Mouse (Mus musculus) neural tube, embryonic 10.5 days (tissue): ENCODE data around the gene Ttc36.
A peak's percentile ranks its signal among the peaks of the same experiment; 100 is the strongest.

ENCODE experiments used
- DNase-seq: peaks from one replicate; pipeline ENCODE4 v3.0.0-alpha.2; 2017; ENCODE audit warnings: low spot score; ENCODE audit errors: extremely low spot score

Ttc36 gene

DNA sequence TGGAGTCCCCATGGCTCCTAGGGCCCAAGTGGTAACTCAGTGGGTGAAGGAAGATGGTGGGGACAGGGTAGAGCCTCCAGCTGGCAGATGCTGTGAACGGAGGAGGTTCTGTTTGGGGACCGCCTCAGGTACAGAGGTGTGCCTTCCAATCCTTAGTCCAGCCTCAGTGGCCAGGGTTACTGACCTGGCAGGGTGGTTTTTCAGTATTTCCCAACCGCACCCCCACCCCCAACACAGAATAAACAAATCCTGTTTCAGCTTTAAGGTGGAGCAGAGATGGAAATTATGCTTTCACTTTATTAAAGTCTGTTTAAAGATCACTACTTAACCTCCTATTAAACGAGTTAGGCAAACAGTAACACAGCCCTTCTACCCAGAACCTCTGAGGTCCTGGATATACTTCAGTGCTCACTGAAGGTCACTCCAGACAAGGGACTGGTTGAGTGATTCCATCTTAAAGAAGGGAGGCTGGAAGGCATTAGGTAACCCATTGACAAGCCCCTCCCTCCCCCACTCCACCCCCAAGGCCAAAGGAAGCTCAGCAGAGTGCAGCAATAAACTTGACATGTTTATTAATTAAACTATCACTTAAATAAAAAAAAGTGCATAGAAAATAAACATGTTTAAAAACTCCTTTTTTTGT, at the start of gene Ttc36:
Ttc36 (minus strand) TSS at position 265 of the 643 bp plus-strand sequence.
- DNase-seq, result no peak

DNA sequence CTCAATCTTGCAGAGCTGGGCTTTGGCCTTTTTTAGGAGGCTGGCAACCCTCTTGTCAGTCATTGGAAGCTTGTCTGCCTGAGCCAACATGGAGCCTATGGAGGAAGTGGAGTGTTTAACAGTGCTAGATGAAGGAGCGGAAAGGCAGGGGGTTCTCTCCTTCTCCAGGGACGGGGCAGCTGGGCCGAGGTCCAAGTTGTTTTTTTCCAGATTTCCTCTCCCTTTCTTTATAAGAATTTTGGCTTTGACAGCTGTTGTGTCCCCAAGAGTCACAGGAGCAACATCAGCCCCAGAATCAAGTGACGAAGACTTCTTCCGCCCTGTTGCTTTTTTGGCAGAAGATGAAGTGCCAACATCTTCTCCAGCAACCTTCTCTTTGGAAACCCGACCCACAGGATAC, 44.6 kb upstream of the Ttc36 start:
- DNase-seq, result no peak

DNA sequence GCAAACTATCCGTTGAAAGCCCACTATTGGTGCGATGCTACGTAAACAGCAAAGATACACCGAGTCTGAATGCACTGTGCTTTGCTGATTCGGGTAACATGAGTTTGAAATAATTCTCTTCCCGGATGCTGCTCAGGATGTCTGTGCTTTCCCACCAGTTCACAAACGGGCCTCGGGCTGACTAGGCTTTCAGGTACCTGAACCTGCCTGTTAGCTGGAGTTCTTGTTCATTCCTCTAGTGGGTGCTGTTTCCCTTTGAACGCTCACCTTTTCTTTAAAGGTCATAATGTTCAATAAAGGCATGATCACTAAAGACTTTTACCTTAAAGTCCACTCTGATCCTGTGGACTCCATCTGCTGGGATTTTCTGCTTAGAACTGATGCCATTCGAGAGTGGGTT, 38.4 kb upstream of the Ttc36 start:
- DNase-seq, result no peak

DNA sequence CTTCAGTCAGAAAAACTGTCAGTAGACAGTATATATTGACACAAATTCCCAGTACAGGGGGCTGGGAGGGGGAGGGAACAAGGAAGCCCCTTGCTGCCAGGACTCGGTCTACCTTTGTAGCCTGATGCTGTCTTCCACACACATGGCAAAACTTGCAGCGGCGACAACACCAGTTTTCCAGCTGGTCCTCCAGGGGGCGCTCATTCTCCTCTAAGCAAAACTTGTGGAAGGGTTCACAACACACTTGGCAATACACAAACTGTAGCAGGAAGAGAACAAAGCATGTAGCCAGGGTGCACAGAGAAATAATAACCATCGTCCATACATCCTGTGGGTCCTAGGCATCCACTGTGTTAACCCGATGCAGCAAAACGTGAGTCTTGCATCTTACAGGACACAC, 33.6 kb upstream of the Ttc36 start:
- peak; percentile 72 for DNase-seq

DNA sequence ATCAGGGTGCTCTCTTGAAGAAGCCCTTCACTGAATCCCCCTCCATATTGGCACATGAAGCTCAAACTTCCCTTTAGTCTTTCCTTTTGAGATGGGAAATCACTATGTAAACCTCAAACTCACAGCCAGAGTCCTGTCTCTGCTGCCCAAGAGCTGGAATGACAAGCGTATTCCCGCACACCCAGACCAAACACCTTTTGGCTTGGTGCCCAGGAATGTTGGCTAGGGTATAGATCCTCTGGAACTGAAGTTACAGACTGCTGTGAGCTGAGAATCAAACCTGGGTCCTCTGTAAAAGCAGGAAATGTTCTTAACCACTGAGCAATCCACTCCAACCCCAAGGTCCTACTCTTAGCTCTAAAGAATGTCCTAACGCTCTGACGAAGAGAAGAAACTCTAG, 29.5 kb upstream of the Ttc36 start:
- DNase-seq, result no peak

DNA sequence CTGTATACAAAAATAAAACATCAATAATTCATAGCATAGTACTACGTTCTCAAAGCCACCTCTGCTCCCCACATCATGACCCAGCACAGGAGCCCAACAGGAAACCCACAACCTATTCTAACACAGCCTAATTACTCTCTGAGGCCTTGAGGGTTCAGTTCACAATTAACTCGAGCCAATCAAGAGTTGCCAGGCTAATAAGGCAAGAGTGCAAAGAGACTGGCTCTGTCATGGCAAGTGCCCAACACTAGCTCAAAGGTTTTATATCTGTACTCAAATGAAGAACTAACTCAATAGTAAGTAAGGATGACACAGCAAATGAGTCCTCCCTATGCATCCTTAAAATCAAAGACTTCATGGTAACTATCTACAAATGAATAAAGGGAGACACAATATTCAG, 27.6 kb upstream of the Ttc36 start:
- DNase-seq, result no peak

DNA sequence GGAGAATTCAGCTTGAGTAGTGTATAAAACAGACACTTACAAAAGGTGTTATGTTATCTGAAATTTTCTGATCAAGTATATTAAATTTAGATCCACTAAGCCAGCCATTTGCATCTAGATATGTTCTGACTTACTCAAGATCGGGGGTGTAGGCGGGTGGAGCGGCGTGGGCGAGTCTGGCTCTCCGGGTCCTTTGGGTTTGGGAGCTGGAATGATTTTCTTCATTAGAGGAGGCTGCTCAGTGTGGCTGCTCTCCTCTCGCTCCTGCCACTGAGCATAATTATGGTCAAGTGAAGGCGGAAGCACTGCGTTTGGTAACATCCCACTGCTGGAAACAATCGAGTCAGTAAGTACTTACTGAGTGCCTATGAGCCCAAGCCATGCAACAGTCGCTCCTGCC, 26.1 kb upstream of the Ttc36 start:
- DNase-seq, result no peak

DNA sequence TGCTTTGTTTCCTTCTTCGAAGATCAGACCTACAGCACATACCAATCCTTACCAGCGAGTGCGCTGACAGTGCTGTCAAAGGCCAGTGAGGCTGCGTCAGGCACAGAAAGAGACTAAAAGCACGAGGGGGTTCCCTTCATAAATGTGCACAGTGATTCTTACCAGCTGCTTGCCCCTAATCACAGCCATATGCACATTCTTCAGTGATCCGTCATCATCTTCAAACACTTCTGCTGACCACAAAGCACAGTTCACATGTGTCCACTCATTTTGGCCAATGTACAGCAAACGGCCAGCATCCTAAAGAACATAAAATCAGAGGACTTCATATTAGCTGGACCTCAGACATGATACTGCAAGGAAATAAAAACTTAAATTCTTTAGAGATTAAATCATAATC, 23.8 kb upstream of the Ttc36 start:
- no peak for DNase-seq

DNA sequence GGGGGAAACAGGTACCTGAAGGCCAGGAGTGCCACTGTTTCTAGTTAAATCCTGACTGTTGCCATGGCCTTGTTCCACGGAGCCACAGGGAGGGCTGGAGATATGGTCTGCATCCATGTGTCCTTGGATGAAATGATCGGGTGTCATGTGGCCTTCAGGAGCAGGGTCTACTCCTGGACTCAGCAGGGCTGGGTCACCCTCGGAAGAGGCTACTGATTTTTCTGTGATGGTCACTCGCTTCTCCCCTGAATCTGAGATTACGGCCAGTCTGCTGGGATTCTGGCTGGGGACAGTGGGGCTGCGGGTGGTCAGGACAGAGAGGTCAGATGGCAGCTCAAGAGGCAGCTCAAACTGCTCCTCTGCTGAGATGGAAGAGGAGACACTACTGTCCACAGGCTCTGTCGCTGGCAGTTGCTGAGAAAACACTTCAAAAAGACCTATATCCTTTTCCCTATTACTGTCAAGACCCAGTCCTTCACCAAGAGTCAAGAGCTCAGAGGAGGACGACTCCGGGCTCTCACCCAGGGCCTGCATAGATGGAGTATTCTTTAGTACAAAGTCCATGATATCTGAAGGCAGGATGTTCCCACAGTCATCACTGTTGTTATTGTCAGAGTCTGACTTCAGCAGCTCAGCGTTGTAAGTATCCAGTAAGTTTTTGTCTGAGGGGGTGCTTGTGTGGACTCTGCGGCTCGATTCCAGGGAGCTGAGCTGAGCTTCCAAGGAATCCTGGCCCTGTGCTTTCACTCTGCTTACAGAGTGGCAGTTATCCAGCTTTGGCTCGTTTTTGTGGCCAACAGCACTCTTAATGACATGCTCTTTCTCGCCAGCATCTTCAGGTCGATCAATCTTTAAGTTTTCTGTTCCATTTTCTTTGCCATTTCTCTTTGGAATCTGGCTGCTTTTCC, 17.3 kb upstream of the Ttc36 start:
- no peak for DNase-seq

DNA sequence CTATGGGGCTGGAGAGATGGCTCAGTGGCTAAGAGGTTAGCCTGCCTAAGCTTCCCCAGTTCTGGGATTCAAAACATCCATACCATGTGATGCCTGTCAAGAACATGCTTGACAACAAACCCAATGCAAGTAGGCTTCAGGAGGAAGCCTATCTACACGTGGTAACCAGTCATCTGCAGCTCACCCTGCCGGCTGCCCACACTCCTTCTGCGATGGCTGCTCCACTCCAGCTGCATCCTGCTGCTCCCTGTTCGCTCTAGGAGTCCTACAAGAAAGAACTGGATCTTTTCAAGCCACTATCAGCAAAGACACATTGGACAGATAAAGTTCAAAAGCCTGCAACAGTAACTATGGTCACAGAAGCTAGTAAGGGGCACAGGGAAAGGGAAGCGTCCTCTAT, 14.7 kb upstream of the Ttc36 start:
- no peak for DNase-seq

DNA sequence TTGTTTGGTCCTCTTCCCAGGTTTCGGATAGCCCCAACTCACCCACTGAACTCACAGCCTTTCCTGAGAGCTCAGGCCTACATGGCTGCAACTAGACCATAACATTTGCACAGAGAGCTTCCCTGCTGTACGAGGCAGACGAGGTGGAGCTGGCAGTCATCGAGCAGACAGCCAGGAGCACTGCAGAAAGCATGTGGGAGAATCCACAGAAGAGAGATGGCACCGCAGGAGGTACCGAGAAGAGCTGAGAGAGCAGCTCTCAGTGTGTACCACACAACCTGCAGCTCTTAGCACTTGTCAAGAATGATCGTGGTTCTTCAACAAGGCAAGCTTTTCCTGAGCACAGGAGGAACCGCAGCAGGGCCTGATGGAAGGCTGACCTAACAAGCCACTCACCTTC, 11.3 kb upstream of the Ttc36 start:
- no peak for DNase-seq

DNA sequence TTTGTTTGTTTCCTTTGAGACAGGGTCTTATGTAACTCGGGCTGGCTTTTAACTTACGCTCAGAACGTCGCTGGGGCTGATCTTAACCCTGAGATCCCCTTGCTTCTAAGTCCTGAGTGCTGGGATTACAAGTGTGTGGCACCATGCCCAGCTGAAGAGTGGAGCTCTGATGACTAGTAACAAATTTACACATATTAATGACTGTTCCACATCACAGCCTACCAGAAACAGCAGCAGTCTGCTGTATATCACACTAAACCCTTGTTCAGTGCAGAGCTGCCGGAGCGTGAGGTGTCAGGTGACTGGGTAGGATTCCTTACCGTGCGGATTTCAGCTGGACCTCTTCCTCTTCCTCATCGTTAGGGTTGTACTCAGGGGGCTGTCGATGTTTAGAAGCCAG, 7.4 kb upstream of the Ttc36 start:
- no peak for DNase-seq

DNA sequence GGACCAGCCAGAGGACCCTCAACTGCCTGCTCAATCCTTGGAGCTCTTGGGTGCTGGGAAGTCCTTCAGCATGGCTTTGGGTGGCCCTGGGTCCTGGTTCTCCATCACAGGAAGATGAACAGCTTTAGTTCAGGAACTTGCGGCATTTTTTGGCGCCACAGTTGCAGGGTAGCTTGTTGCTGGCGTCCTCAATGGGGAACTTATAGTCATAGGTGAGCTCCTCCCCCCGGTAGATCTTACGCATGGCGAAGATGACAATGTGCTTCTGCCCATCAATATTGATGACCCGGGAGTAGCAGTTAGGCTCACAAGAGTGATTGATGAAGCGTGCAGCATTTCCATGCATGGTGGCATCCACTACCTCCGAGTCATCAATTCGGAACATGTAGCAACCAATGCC, 4.9 kb upstream of the Ttc36 start:
- DNase-seq, result no peak

DNA sequence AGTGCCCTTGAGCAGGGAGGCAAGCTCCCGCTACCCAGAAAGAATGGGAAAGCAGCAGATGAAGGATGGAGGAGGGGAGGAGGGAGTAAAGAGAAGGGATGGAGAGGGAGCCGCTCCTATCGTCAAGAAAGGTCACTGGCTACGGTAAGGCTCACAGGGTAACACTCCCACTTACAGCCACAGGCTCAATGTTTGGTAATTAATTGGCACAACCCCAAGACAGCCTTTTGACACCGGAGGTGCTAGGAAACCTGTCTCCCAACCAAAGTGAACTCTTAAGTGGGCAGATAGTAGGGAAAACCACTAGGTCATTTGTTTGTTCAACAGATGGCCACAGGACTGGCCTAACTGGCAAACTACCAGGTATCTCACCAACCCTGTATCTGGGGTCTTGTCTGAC, 4.3 kb upstream of the Ttc36 start:
- DNase-seq, result no peak

DNA sequence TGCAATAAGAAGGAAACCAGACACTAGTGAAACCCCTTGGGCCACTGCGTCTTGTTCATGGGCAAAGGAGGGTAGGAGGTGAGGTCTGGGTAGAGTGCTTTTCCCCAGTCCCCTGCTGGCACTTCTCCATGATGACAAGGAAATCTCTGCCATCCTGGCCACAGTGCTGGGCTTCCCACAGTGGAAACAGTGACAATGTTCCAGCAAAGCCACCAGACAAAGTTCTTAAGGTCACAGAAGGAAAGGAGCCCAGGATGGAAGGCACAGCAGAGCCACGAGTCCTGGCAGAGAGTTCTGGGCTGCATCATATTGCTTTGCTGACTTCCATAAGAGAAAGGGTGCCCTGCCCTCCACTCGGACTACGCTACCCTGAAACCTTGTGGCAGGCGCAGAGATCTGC, 2.7 kb upstream of the Ttc36 start:
- no peak for DNase-seq

DNA sequence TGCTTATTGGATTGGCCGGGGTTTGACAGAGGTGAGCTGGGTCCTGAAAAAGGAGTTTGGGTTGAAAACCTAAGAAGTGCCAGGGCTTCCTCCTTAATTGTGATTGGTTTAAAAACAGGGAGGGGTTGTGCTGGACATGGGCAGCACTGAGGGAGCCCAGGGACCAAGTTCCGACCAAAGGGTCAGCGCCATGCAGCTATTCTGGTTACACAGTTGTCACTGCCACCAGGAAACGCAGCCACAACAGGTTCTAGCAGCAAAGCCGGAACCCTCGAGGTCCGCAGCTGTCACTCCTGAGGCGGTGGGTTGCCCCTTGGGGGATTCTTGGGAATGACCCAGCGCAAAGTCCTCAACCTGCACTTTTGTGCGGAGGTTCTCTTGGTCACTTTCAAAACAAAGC, 1.8 kb upstream of the Ttc36 start:
- no peak for DNase-seq

DNA sequence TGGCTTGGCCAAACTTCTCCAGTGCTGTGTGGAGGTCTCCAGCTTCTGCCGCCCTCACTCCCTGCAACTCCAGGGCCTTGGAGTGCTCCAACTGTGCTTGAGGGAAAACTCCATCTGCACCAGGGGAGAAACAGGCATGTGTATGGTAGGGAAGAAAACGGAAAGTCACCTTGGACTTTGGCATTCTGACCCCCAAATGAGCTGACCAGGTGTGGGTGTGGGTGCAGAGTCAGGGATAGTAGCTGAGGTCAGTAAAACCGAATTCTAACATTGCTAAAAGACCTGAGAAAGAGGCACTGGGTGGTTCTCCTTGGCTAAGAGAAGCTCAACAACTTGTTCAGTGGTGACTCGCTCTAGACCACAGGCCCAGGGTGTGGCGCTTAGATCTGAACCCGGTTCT, 1.2 kb downstream of the Ttc36 start:
- no peak for DNase-seq

DNA sequence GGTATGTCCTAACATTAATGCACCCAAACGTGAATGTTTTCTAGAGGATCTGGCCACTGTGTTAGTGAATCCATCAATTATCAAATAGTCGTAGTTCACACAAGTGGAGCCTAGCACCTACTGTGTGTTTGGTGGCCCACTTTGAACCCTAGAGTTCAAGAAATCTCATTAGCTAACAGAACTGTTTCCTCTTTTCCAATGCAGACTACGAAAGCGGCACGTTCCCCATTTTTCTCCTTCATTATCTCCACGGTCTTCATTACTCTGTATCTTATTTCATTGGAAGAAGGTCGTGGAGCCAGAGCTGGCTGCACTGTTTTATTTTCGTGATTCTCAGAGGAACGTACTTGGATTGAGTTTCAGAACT, 2.9 kb downstream of the Ttc36 start:
- no peak for DNase-seq

DNA sequence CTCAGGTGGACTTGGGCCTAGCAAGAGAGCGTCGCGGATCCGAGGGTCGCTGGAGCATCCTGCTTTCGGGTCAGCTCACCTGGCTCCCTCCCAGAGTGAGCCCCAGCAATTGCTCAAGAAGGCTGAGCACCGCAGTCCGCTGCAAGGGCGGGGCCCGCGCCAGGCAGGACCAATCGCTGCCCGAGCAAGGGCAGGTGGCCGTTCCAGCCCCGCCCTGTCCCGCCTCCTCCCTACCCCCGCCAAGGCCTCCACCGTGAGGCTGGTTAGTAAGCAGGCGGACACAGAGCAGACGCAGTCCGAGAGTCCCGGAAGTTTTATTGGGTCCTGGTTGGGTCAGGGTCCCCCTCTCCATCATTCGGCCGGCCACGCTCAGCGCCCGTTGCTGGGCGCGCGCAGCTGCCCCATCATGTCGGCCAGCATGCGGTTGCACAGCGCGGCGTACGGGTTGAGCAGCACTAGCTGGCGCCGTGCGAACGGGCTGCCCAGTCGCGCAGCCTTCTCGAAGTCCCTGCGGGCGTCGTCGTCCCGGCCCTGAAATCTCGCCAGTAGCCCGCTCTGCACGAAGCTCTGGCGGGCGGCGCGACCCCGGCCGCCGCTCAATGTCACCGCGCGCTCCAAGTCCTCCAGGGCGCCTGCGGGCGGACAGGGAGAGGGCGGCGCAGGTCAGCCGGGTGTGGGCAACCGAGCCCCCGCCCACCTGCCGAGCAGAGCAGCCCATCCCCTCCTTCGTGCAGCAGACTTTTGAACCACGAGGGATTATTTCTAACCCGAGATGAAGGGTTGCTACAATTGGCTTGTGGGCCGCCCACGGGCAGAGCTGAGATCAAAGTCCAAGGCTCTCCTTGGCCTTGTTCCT, 3.5 kb downstream of the Ttc36 start, which contains the start of gene Tmem25:
Tmem25 (minus strand) TSS at position 206 of the 856 bp plus-strand sequence.
- peak; percentile 87 for DNase-seq

DNA sequence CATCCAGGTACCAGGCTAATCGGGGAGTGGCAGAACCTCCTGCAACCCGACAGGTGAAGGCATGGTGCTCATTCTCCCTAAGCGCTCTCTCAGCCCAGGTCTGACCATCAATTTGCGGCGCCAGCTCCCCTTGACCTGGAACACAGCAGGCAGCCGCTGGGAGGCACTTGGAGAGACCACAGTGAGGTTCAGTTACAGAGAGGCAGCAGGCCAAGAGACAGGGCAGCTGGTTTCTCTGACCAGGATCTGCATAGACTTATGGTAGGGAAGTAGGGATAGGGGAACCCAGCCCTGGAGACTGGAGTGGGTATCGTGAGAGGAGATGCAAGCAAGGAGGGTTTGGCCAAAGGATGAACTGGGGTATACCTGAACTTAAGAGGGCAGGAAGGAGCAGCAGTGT, 4.6 kb downstream of the Ttc36 start:
- no peak for DNase-seq

DNA sequence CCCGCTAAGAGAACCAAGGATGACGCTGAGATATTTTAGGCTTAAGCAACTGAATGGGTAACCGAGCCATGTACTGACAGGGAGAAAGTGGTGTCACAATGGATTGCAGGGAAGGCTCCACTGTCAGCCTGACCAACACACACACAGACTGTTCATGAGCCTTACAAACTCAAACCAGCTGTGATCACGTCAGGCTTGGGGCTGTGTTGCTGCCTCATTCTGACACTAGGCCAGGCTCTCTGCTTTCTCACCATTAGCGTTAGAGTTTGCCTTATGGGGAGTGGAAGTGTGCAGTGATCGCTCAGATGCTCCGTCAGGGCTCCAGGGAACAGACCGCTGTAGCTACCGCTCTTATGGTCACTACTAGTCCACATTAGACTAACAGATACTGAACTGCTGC, 10.0 kb downstream of the Ttc36 start:
- DNase-seq, result no peak
